Mouse (Mus musculus) midbrain, embryonic 16.5 days (tissue): ENCODE data around the gene Tmem229b. TPM values are rescaled to one million over a fixed set of nuclear protein-coding genes. Genes with fewer than 3 reads are reported as not detected.

Source experiments
- polyA plus RNA-seq: library from polyadenylated mRNA; unstranded; fragments of >200 nt; fragmentation: Nextera tagmentation; extraction: Ambion mirVana; gene quantifications from 2 replicates; pipeline ENCODE4 v1.2.1, GENCODE M21; 2015

Gene Tmem229b
- polyA plus RNA-seq, 1 experiment from 2014 or later = 79.8 TPM

Other genes with a start within 250 kb of the Tmem229b start
- gene Atp6v1d, start 146.0 kb downstream of the Tmem229b start, polyA plus RNA-seq = 134 and 147 TPM in 2 replicates
- gene Eif2s1, start 145.8 kb downstream of the Tmem229b start, polyA plus RNA-seq = 136 and 142 TPM in 2 replicates
- gene Plek2, start 100.7 kb downstream of the Tmem229b start, polyA plus RNA-seq = 2.5 and 3.8 TPM in 2 replicates
- gene Plekhh1, start 21.5 kb upstream of the Tmem229b start, polyA plus RNA-seq = 2.0 and 2.5 TPM in 2 replicates
- gene Pigh, start 82.0 kb upstream of the Tmem229b start, polyA plus RNA-seq = 19.6 and 21.6 TPM in 2 replicates
- gene Arg2, start 123.2 kb upstream of the Tmem229b start, polyA plus RNA-seq = 27.4 and 28.4 TPM in 2 replicates
- gene Vti1b, start 165.0 kb upstream of the Tmem229b start, polyA plus RNA-seq = 228 and 245 TPM in 2 replicates
- gene Rdh11, start 184.7 kb upstream of the Tmem229b start, polyA plus RNA-seq = 38.4 and 44.9 TPM in 2 replicates
- 1.1 and 1.2 TPM in 2 replicates for gene Rdh12, start 201.3 kb upstream of the Tmem229b start, polyA plus RNA-seq